Mouse (Mus musculus): ENCODE data around the gene Gse1.

GRCm38 (mm10) chr8:120471752-120472151 lies 243.5 kb downstream of the Gse1 start:
- TF ChIP-seq POLR2A (IDR thresholded peaks at IDR 0.05; ENCODE audit: low read depth, low read length) (no peak), CTCF (IDR thresholded peaks at IDR 0.05; ENCODE audit: extremely low read depth, insufficient read length, insufficient replicate concordance, low read depth, low read length) (no peak)
